Mouse (Mus musculus) liver, adult 2 months (tissue): Measurements from ENCODE around the gene Tmem132b. TPM values are rescaled to one million over a fixed set of nuclear protein-coding genes. Genes with fewer than 3 reads are reported as not detected.

Experiments used
- DNase-seq: peaks from one replicate; pipeline ENCODE4 v3.0.0-alpha.2; 2011; ENCODE audit warnings: low read depth, low spot score; ENCODE audit errors: extremely low read depth
- H3K27ac ChIP-seq: fragments of 200-500 bp; replicated peaks from 2 replicates; pipeline ENCODE4 v1.5.1; 2012; ENCODE audit warnings: low read depth, mild to moderate bottlenecking, control low read depth, inconsistent platforms, low read length; ENCODE audit not compliant: insufficient read depth
- H3K27me3 ChIP-seq: fragments of 200-500 bp; 2 replicates; pipeline ENCODE4 v1.6.1; 2012; ENCODE audit warnings: mild to moderate bottlenecking, moderate library complexity, low read length, inconsistent platforms; ENCODE audit not compliant: control insufficient read depth, insufficient read depth
- H3K36me3 ChIP-seq: fragments of 200-500 bp; 2 replicates; pipeline ENCODE4 v1.6.1; 2012; ENCODE audit warnings: low read length, inconsistent platforms; ENCODE audit not compliant: control insufficient read depth, insufficient read depth
- H3K4me1 ChIP-seq: fragments of 200-500 bp; 2 replicates; pipeline ENCODE4 v1.6.1; 2011; ENCODE audit warnings: low read length; ENCODE audit not compliant: control insufficient read depth, insufficient read depth
- H3K4me3 ChIP-seq: fragments of 200-500 bp; 2 replicates; pipeline ENCODE4 v1.5.1; 2011; ENCODE audit warnings: low read depth, mild to moderate bottlenecking, control low read depth, low read length, moderate library complexity; ENCODE audit not compliant: insufficient read depth
- H3K79me2 ChIP-seq: fragments of 200-500 bp; 2 replicates; pipeline ENCODE4 v1.6.1; 2012; ENCODE audit warnings: inconsistent platforms, mild to moderate bottlenecking, low read length, moderate library complexity; ENCODE audit not compliant: control insufficient read depth, insufficient read depth
- H3K9ac ChIP-seq: fragments of 200-500 bp; 2 replicates; pipeline ENCODE4 v1.6.1; 2012; ENCODE audit warnings: low read depth, mild to moderate bottlenecking, control low read depth, inconsistent platforms, low read length
- CTCF ChIP-seq: fragments of 200-500 bp; IDR thresholded peaks from 2 replicates; pipeline ENCODE4 v1.5.1; 2011; ENCODE audit warnings: low read depth, low read length, control low read depth
- POLR2A ChIP-seq: fragments of 200-500 bp; IDR thresholded peaks from 2 replicates; pipeline ENCODE4 v1.6.1; 2011; ENCODE audit warnings: low read length, control low read depth; ENCODE audit not compliant: insufficient read depth; ENCODE audit errors: extremely low read depth
- WGBS: fragments of 180-500 bp; shearing (Covaris S2); methylation state at CpG from one replicate; pipeline ENCODE4 v1.1.7; 2018; 5-methylcytosine and 5-hydroxymethylcytosine counted together
- polyA plus RNA-seq: library from polyadenylated mRNA; depleted of rRNA; stranded (reverse); fragments of >200 nt; gene quantifications from 2 replicates; pipeline ENCODE4 v1.2.3, GENCODE M21; 2012
- total RNA-seq: library from RNA; depleted of rRNA; stranded (reverse); fragments of >200 nt; gene quantifications from 2 replicates; pipeline ENCODE4 v1.2.3, GENCODE M21; 2014

Tmem132b gene
- total and polyA plus RNA-seq, 2 experiments = not detected

DNA sequence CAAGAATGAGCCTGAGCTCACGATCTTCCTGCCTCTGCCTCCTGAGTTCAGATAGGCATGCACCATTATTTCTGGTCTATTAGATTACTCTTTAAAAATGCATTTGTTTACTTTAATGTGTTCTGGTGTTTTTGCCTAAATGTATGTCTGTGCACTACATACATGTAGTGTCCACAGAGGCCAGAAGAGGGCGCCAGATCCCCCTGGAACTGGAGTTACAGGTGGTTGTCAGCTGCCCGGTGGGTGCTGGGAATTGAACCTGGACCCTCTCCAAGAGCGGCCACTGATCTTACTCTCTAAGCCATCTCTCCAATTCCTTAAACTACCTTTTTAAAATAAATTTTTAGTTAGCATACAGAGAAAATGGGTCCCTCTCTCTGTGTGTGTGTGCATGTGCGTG lies 195.9 kb downstream of the Tmem132b start:
- 81% methylated on average over 5 of the region's 5 CpGs for WGBS
- no peaks in the 10 kb centered on the region for H3K79me2 ChIP-seq
- no peak overlapping the region for H3K27ac ChIP-seq
- no peaks in the 10 kb centered on the region for H3K4me1 ChIP-seq
- no peak for DNase-seq
- H3K4me3 ChIP-seq = no peak overlapping the region
- TF ChIP-seq CTCF (no peak), POLR2A (no peak)
- no peaks in the 10 kb centered on the region for H3K36me3 ChIP-seq
- H3K27me3 ChIP-seq = no peaks in the 10 kb centered on the region
- H3K9ac ChIP-seq = no peak overlapping the region

DNA sequence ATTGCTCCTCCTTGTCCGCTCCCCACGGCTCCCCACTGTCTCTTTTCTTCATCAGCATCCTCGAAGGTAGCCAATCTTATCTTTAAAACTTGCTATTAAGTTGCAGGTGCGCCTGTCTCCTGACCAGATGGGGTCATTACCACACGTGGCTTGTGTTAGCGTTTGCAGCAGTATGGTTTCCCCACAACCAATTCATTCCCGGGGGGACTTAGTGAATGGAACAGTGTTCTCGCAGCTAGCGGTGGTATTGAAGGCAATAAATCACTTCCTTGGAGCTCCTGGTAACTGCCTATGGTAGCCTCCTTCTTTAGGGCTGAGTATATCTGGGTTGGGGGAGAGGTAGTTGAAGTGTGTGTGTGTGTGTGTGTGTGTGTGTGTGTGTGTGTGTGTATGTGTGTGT lies 196.4 kb downstream of the Tmem132b start:
- TF ChIP-seq POLR2A = no peak
- no peak for TF ChIP-seq CTCF
- WGBS = 85% methylated on average over 9 of the region's 9 CpGs

DNA sequence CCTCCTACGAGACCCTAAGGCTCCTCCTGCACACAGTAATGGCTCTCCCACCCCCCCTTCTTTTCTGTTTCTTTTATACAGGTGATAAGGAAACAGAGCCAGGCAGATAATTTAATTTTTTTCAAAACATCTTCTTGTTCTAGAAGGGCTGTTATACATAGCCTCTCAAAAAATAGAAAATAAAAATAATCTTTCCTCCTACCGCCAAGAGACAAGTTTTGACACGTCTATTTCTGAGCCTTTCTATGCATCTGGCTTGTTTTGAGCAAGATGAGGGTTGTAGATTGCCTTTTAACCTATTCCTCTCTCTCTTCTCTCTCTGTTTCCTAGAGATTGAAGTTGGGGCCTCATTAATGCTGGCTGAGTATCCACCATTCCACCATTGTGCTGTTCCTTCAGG lies 196.9 kb downstream of the Tmem132b start:
- no peak overlapping the region for H3K27ac ChIP-seq
- no peak overlapping the region for H3K9ac ChIP-seq
- H3K27me3 ChIP-seq = no peaks in the 10 kb centered on the region
- no peaks in the 10 kb centered on the region for H3K79me2 ChIP-seq
- 75% methylated on average over 3 of the region's 3 CpGs for WGBS
- H3K4me3 ChIP-seq = no peak overlapping the region
- TF ChIP-seq CTCF (no peak), POLR2A (no peak)
- no peaks in the 10 kb centered on the region for H3K4me1 ChIP-seq
- no peak for DNase-seq
- no peaks in the 10 kb centered on the region for H3K36me3 ChIP-seq

More for the DNA sequence above, 196.4 kb downstream of the Tmem132b start:
- Histone ChIP-seq H3K79me2 (no peaks in the 10 kb centered on the region), H3K4me3 (no peak overlapping the region), H3K9ac (no peak overlapping the region), H3K4me1 (no peaks in the 10 kb centered on the region), H3K27me3 (no peaks in the 10 kb centered on the region), H3K36me3 (no peaks in the 10 kb centered on the region), H3K27ac (no peak overlapping the region)
- DNase-seq = no peak

DNA sequence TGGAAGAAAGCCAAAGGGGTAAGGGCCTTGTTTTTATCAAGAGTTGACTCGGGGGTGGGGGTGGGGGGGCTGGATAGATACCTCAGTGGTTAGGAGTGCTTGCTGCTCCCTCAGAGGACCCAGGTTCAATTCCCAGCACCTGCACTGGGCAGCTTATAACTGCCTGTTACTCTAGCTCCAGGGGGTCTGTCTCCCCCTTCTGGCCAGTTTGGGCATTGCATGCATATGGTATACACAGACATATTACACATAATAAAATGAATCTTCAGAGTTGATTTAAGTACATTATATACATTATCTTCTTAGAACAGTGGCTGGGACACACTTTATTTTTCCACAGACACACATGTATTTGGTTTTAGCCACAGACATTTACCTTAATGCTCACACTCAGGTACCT lies 202.2 kb downstream of the Tmem132b start:
- TF ChIP-seq CTCF (no peak; the same call in 1 of the 2 replicates), POLR2A (no peak)
- H3K9ac ChIP-seq = no peak overlapping the region
- no peaks in the 10 kb centered on the region for H3K4me1 ChIP-seq
- no peaks in the 10 kb centered on the region for H3K79me2 ChIP-seq
- H3K27me3 ChIP-seq = no peaks in the 10 kb centered on the region
- WGBS = 95% methylated on average over 1 of the region's 1 CpGs
- DNase-seq = no peak
- H3K27ac ChIP-seq = no peak overlapping the region
- no peaks in the 10 kb centered on the region for H3K36me3 ChIP-seq
- no peak overlapping the region for H3K4me3 ChIP-seq

DNA sequence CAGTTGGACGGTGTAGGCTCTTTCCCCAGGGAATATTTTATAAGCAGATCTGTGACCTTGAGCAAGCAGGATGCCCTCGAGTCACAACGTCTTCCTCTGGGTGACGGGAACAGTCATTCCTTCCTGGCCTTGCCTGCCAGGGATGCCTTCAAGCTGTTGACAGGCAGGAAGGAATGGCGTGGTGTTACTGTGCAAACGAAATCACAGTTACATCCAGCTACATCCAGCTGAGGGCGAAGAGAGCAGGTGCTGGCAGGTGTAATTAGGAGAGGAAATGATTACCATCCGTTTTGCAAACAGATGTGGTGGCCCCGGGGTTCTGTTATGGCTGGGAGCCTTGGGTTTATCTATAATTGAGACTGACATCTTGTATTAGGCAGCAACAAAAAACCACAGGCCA lies 205.5 kb downstream of the Tmem132b start:
- 41% methylated on average over 9 of the region's 9 CpGs for WGBS
- DNase-seq = no peak
- no peak overlapping the region for H3K9ac ChIP-seq
- no peaks in the 10 kb centered on the region for H3K36me3 ChIP-seq
- H3K4me3 ChIP-seq = no peak overlapping the region
- no peak for TF ChIP-seq CTCF
- no peak for TF ChIP-seq POLR2A
- H3K27ac ChIP-seq = no peak overlapping the region
- H3K79me2 ChIP-seq = no peaks in the 10 kb centered on the region
- H3K4me1 ChIP-seq = no peaks in the 10 kb centered on the region
- no peaks in the 10 kb centered on the region for H3K27me3 ChIP-seq

DNA sequence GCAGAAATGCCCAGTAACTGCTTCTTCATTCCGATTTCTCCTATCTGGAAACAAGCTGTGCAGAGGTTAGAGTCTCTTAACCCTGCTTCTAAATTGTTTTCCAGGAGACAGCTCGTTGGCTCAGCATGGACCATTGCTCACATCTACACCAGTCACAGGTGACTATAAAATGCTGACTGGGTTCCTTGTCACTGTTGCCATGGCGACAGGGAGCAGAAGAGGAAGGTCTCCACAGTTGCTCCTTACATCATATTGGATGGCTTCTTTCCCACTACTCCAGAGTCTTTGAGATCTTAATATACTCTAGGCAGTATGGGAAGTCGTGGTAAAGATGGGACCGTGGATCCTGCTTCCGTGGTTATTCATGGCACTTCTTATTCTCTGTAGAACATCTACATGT lies 211.9 kb downstream of the Tmem132b start:
- peaks cover 3% of the 10 kb centered on the region; the same call in 1 of the 2 replicates for H3K27me3 ChIP-seq
- TF ChIP-seq CTCF (no peak), POLR2A (no peak)
- H3K27ac ChIP-seq = no peak overlapping the region
- no peak overlapping the region for H3K9ac ChIP-seq
- H3K79me2 ChIP-seq = no peaks in the 10 kb centered on the region
- H3K4me3 ChIP-seq = no peak overlapping the region
- H3K4me1 ChIP-seq = no peaks in the 10 kb centered on the region
- WGBS = 79% methylated on average over 6 of the region's 6 CpGs
- H3K36me3 ChIP-seq = no peaks in the 10 kb centered on the region
- no peak for DNase-seq
